Mouse (Mus musculus) layer of hippocampus, adult 8-10 months (tissue): Measurements from ENCODE around the gene Zfp13. TPM values are rescaled to one million over a fixed set of nuclear protein-coding genes. Genes with fewer than 3 reads are reported as not detected.
"Not testable (repeated sequence)": the region's sequence is repeated elsewhere in the genome, so short reads cannot be mapped to it uniquely, and the experiment has no call there.

ENCODE experiments used
- DNase-seq, 2 experiments: peaks; one replicate each; pipeline ENCODE4 v3.0.0; 2022; ENCODE audit warnings: low spot score in 2 of 2
- total RNA-seq, 4 experiments: library from RNA; stranded (reverse); gene quantifications; 2 replicates each; pipeline ENCODE4 v1.2.4; 2022

The Zfp13 gene
- total RNA-seq, 4 experiments from 2014 or later: 28.9 to 32.6 (median 31.6) TPM

GRCm38 (mm10) chr17:23550856-23551255 lies 48.4 kb downstream of the Zfp13 start:
- DNase-seq: no peak

- peak; percentile 94 to 99 for DNase-seq
Observed at GRCm38 (mm10) chr17:23550188-23550791, 49.0 kb downstream of the Zfp13 start.

DNA sequence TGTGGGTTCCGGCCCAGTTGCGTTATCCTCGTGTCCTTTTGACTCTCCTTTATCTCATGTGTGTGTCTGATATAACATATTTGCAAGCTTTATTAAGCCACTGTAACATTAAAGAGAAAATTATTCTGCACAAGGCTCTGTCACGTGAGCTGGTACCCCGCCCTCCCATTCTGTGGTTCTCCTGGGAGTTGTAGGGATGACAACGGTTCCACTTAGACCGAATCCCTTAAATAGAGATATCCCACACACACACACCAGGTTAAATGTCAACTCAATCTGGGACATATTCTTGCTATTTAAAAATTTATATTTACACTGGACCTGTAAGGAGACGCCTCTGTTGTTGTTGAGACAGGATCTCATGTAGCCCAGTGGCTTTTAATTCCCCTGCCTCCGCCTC lies 49.8 kb downstream of the Zfp13 start:
- DNase-seq: peak in 1 of 2 experiments; percentile 16

DNA sequence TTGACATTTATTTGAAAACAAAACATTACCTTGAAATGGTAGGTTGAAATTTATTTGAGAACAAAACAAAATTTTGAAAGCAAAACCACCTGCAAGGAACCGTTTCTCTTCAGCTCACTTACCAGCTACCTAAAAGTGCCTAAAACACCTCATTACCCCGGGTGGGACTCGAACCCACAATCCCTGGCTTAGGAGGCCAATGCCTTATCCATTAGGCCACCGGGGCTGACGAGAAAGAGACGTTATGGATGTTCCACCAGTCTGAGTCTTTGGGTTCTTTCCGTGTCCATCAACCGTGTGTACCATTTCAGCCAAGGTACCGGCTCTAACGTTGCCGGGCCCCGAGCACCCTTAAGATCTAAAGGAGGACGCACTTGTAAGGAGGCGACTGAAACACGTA lies 50.7 kb downstream of the Zfp13 start:
- peak; percentile 77 to 94 for DNase-seq

DNA sequence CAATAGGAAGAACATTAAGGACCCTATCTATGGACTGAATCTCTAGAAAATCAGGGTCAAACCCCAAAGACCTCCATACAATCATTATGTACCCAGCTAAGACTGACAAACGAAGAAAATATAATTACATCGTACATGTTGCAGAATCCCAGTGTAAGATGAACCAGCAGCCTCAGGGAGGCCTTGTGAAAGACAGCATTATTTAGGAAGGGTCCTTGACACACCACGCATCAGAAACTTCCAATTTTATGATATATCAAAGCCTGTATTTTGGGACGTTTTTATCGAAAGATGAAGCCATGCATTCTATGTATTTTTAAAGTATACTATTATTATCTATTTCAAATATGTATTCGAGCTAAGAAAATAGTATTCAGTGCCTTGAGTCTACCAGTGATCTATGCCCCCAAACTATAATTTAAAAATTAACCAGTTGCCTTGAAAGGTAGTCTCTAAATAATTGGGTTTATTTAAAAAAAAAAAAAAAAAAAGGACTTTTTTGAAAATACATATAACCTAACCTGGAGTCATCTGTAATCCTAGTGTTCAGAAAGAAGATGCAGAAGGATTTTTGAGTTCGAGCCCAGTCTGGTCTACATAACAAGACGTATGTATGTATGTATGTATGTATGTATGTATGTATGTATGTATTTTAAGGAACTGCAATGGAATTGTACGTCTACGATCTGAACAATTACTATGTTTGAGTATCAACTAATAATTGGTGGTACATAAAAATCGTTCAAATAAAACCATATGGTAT lies 51.4 kb downstream of the Zfp13 start:
- no peak for DNase-seq

DNA sequence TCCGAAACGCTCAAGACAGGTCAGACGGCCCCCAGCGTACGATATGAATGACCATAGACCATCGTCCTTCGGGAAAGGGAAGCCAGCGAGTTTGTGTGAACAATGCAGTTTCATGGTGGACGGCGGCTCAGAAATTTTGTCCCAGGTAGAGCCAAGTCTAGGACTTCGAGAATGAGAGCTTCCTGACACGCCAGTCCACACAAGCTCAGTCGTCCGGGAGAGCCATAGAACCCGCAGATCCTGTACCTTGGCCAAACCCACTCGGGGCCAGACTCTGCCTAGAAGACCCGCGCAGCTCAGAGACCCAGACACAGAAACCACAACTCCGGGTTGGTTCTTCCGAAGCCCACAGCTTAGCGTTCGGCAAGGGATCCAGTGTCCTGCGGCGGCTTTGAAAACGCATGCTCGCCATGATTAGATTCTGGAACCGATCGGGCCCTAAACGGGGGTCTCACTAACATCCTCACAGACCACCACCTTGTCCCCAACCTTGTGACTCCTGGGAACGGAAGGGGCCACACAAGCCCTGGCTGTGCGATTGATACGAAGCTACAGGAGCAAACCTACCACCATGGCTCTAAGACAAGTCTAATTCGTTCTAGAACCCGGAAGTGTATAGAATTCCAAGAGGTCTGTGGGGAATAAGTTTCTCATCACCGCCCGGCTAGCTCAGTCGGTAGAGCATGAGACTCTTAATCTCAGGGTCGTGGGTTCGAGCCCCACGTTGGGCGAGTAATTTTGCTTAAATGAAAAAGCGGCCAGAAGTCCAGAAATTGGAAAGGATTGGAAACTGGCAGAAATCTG lies 52.4 kb downstream of the Zfp13 start:
- peak; percentile 75 to 95 for DNase-seq

DNA sequence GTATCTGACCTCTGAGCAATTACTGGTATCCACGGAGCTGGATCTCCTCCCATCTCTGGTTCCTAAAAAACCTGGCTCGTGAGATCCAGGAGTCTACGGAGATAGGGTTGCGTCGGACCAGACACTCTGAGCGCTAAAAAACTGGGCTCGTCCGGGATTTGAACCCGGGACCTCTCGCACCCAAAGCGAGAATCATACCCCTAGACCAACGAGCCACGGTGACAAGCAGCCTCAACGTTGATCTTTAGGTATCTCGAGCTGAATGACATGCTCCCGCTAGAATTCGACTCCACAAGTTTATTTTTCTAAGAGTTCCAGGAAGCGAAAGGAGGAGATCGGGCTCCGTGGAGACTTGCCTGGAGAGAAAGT lies 53.0 kb downstream of the Zfp13 start:
- DNase-seq: peak; percentile 62 to 85

GRCm38 (mm10) chr17:23545841-23546240 lies 53.4 kb downstream of the Zfp13 start:
- DNase-seq: no peak

DNA sequence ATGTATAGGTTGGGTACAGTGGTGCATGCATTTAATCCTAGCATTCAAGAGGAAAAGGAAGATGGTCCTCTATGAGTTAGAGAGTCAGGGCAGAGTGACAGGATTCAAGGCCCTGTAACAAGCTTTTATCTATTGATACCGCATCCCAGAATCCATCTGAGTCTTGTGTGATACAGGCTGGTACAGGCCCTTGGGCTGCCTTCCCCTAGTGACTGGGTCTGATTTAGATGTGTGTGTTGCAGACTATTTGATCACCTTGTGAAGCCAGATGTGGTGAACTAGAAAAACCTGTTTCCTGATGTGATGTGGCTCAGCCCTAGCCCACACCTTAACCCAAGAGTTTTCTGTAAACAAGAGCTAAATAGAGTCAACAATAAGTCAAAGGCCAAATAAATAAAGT lies 54.5 kb downstream of the Zfp13 start:
- DNase-seq: no peak

- DNase-seq: no peak
Observed at GRCm38 (mm10) chr17:23543983-23544382, 55.3 kb downstream of the Zfp13 start.

GRCm38 (mm10) chr17:23543325-23543724 lies 56.0 kb downstream of the Zfp13 start:
- DNase-seq: no peak

- DNase-seq: no peak
Observed at GRCm38 (mm10) chr17:23542835-23543234, 56.5 kb downstream of the Zfp13 start.

DNA sequence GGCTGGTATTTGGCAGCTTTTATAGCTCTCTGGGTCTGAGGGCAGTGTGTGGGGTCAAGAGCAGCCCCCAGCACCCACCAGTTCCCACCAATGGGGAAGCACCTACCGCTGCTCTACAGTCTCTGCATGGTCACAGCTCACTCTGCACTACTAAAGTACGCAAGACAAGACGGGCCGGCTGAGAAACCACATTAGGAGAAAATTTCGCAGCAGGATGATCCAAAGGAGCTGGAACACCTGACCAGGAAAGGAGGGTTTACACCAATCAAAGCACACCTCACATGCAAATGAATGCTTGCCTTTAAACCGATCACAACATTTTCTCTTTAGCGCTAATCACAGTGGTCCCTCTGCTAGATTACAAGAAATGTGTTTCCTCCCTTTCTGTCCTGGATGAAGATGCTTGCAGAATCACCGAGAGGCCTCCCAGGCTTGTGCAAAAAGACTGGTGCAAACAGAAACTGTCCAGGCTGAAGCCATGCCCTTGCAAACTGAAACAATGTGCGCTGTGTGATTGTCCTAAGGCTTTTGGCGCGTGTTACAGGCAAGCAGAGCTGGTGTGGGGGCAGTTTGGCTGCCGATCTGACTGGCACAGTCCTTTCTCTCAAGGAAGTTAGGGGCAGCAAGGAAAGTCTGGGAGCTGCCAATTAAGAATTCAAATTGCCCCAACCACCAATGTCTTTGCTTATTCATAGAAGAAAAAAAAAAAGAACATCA lies 57.1 kb downstream of the Zfp13 start:
- DNase-seq: no peak

- no peak for DNase-seq
Observed at GRCm38 (mm10) chr17:23540605-23541475, 58.4 kb downstream of the Zfp13 start.

DNA sequence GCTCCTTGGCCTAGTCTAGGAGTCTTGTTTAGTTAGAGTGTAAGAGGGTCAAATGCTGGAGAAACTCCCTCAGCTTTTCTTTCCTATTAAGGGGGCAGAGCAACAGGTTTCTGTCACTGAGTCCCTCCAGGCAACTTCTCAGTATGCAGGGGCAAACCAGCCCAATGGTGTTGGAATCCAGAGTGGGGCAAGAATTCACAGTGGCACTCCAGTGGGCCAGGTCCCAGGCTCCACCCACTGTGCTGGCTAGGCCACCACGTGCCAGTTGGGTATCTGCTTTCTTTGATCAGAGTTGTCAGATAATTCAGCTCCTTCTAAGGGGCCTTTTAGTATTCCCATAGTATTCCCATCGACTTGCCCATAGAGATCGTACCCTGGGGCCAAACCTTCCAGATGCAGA lies 59.2 kb downstream of the Zfp13 start:
- no peak for DNase-seq

DNA sequence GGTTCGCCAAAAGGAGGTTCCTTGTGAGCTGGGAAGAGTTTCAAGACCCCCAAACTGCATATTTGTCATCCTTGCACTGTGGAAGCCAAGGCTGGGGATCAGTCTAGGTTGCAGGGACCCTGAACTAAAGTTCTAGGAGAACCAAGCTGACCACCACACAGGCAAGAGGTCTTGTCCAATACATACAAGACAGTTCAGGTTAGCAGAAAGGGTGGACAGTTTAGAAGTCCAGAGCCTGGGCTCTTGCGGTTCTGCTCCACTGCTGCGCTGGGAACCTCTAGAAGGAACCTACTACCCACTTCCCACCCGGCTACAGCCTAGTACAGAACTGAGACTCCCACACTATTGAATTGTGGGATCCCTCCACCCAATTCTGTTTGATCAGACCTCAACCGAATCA lies 59.7 kb downstream of the Zfp13 start:
- no peak for DNase-seq

- no peak for DNase-seq
Observed at GRCm38 (mm10) chr17:23538299-23539015, 60.8 kb downstream of the Zfp13 start.

GRCm38 (mm10) chr17:23537554-23538255 lies 61.6 kb downstream of the Zfp13 start:
- DNase-seq: no peak

GRCm38 (mm10) chr17:23535046-23535788 lies 64.1 kb downstream of the Zfp13 start:
- DNase-seq: not testable (repeated sequence)
